Mouse (Mus musculus) neural tube, embryonic 11.5 days (tissue): Measurements from ENCODE around the gene Bmpr1a. TPM values are rescaled to one million over a fixed set of nuclear protein-coding genes. Genes with fewer than 3 reads are reported as not detected.

Experiments used
- ATAC-seq: fragments of 200-750 bp; cut with Nextera tagmentation; 2 replicates; pipeline ENCODE4 v1.8.0; 2017; ENCODE audit warnings: moderate number of reproducible peaks, mild to moderate bottlenecking, moderate TSS enrichment, moderate library complexity; ENCODE audit not compliant: insufficient read depth, low FRiP score, low TSS enrichment
- DNase-seq: peaks from one replicate; pipeline ENCODE4 v3.0.0-alpha.2; 2015; ENCODE audit warnings: low spot score
- H3K27ac ChIP-seq: fragments of 300-500 bp; sonication (generic); 2 replicates; pipeline ENCODE4 v1.5.1; 2014; ENCODE audit warnings: low read depth, mild to moderate bottlenecking, low read length
- H3K27me3 ChIP-seq: fragments of 300-500 bp; sonication (generic); 2 replicates; pipeline ENCODE4 v1.6.1; 2014; ENCODE audit warnings: mild to moderate bottlenecking, low read length, mixed read lengths; ENCODE audit not compliant: control insufficient read depth, insufficient read depth
- H3K36me3 ChIP-seq: fragments of 300-500 bp; sonication (generic); 2 replicates; pipeline ENCODE4 v1.6.1; 2014; ENCODE audit warnings: mild to moderate bottlenecking, low read length, moderate library complexity, mixed read lengths; ENCODE audit not compliant: control insufficient read depth, insufficient read depth
- H3K4me1 ChIP-seq: fragments of 300-500 bp; sonication (generic); 2 replicates; pipeline ENCODE4 v1.6.1; 2014; ENCODE audit warnings: low read length, mixed read lengths; ENCODE audit not compliant: control insufficient read depth, insufficient read depth
- H3K4me2 ChIP-seq: fragments of 300-500 bp; sonication (generic); 2 replicates; pipeline ENCODE4 v1.6.1; 2014; ENCODE audit warnings: low read depth, mild to moderate bottlenecking, moderate library complexity
- H3K4me3 ChIP-seq: fragments of 300-500 bp; sonication (generic); 2 replicates; pipeline ENCODE4 v1.5.1; 2014; ENCODE audit warnings: low read depth, low read length
- H3K9ac ChIP-seq: fragments of 300-500 bp; sonication (generic); 2 replicates; pipeline ENCODE4 v1.6.1; 2014; ENCODE audit warnings: mild to moderate bottlenecking, low read length
- H3K9me3 ChIP-seq: fragments of 300-500 bp; sonication (generic); 2 replicates; pipeline ENCODE4 v1.6.1; 2016; ENCODE audit warnings: low read length; ENCODE audit not compliant: control insufficient read depth
- WGBS: fragments of 180-500 bp; shearing (Covaris S2); extraction: QIAGEN DNeasy Blood & Tissue Kit; methylation state at CpG from one replicate; pipeline ENCODE4 v1.1.7; 2014; 5-methylcytosine and 5-hydroxymethylcytosine counted together
- polyA plus RNA-seq: library from polyadenylated mRNA; unstranded; fragments of >200 nt; fragmentation: Nextera tagmentation; extraction: Ambion mirVana; gene quantifications from 2 replicates; pipeline ENCODE4 v1.2.1, GENCODE M21; 2014

The Bmpr1a gene
- polyA plus RNA-seq, 1 experiment from 2014 or later = 51.4 TPM

DNA sequence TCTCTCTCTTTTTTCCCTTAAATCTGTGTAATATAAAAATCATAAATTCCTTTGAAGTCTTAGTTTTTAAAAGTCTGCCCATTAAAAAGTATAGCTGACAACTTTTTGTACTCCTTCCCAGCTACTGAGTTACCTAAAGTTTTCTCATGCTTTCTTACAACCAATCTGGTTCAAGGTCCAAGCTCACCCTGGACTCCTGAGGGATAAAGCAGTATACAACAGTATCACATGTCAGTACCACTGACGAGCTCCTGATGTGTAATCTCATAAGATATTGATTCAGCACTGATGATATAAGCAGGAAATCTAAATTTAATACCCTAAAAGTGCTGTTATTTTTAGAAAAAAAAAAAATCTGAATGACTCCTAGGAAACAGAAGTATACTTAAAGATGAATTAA is 12.2 kb downstream of the Bmpr1a start:
- Histone ChIP-seq H3K4me2 (no peak overlapping the region), H3K27ac (no peak overlapping the region)
- no peak for DNase-seq

DNA sequence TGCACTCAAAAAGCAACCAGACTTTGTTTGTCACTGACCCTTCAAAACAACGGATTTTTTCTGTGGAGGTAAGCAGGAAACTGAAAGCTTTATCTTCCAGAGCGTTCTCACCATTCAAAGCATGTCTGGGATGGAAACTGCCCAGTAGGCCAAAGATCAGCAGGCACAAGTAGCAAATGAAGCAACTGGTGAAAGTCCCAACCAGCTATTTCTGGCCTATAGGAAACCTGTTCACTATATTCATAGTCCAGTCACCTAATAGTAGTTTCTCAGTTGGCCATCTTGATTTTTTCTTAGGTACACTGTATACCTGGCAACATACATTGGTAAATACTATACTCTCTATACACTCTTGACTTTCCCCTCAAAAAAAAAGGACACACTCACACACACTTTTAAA is 13.2 kb downstream of the Bmpr1a start:
- Histone ChIP-seq H3K27me3 (no peaks in the 10 kb centered on the region), H3K9me3 (no peaks in the 10 kb centered on the region), H3K4me3 (no peak overlapping the region), H3K27ac (no peak overlapping the region), H3K9ac (no peak overlapping the region), H3K4me1 (no peaks in the 10 kb centered on the region), H3K4me2 (no peak overlapping the region), H3K36me3 (no peaks in the 10 kb centered on the region)
- 86% methylated on average over 2 of the region's 2 CpGs for WGBS
- DNase-seq (no peak), ATAC-seq (no peak)

More for the DNA sequence above, 12.2 kb downstream of the Bmpr1a start:
- H3K4me1 ChIP-seq = no peaks in the 10 kb centered on the region
- H3K9me3 ChIP-seq = no peaks in the 10 kb centered on the region
- no peak overlapping the region for H3K4me3 ChIP-seq
- H3K36me3 ChIP-seq = no peaks in the 10 kb centered on the region
- no peak for ATAC-seq
- no peaks in the 10 kb centered on the region for H3K27me3 ChIP-seq
- no peak overlapping the region for H3K9ac ChIP-seq
- 75% methylated on average over 1 of the region's 1 CpGs for WGBS

DNA sequence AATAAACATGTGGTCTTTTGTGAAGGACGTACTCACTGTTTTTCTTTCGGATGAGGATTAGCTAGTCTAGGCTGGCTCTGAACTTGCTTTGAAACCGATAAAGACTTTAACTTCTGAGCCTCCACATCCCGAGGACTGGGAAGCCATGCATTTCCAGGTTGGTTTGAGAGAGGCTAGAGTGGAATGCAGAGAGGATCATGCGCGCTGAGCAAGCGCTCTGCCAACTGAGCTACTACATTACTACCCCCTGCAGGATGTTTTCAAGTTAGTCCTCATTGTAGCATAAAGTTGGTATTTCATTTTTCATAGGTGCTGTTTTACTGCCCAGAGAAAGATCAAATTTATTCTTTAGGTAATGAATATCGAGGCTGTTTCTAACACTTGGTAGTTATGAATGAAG is 17.0 kb downstream of the Bmpr1a start:
- ATAC-seq (no peak), DNase-seq (no peak)
- no peak overlapping the region for H3K27ac ChIP-seq
- H3K27me3 ChIP-seq = no peaks in the 10 kb centered on the region
- H3K4me3 ChIP-seq = no peak overlapping the region
- peaks cover 3% of the 10 kb centered on the region; the same call in 1 of the 2 replicates for H3K4me1 ChIP-seq
- WGBS = 77% methylated on average over 8 of the region's 8 CpGs
- no peaks in the 10 kb centered on the region for H3K9me3 ChIP-seq
- H3K36me3 ChIP-seq = no peaks in the 10 kb centered on the region
- no peak overlapping the region for H3K9ac ChIP-seq
- H3K4me2 ChIP-seq = no peak overlapping the region

DNA sequence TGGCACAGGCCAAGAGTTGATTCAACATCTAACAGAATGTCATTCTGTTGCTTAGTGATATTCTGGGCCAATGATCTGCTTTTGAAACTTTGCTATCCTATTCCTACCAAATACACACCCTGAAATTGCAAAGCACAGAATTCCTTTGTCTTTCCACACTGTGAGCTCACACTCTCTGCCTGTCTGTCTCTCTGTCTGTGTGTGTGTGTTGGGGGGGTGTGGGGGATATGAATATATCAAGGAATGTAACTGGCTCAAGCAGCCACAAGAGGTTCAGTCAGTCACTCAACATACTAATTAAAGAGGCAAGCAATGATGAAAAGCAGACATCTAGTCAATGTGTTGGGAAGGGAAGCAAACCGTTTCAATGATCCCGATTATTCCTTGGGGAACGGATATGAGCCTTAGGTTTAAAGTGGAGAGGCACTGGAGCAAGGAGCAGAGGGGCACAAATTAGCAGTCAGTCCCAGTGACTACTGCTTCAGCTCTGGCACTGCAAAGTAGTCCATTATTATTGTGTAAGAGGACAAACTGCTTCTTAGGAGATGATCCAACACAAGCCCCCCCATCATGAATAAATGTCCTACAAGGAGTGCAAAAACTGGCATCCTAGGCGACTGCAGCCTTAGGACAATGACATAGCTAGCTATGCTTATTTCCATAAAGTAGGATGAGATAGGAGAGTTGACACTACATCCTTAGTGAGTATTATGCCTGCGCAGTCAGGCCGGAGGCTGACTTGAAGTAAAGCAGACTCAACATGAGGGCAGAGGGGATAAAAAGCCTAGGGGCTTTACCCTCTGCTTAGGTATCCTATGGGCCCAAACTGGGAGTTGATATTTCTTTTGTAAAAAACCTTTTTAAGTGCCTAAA is 19.4 kb downstream of the Bmpr1a start:
- H3K27ac ChIP-seq = no peak overlapping the region
- no peak for DNase-seq
- no peak overlapping the region for H3K4me3 ChIP-seq
- no peak for ATAC-seq
- peaks cover 3% of the 10 kb centered on the region; the same call in 1 of the 2 replicates for H3K4me1 ChIP-seq
- H3K27me3 ChIP-seq = no peaks in the 10 kb centered on the region
- no peak overlapping the region for H3K9ac ChIP-seq
- WGBS = 76% methylated on average over 6 of the region's 6 CpGs
- H3K4me2 ChIP-seq = no peak overlapping the region
- no peaks in the 10 kb centered on the region for H3K9me3 ChIP-seq
- H3K36me3 ChIP-seq = no peaks in the 10 kb centered on the region

DNA sequence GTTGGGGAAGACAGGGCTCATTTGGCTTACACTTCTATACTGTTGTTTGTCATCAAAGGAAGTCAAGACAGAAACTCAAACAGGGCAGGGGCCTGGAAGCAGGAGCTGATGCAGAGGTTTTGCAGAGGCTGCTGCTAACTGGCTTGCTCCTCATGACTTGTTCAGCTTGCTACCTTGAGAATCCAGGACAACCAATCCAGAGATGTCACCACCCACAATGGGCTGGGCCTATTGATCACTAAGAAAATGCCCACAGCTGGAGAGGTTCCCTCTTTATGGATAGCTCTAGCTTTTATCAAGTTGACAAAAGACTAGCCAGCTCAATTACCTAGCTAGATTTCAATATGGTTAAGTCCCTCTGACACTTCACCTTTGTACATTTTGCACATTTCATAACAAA is 31.6 kb downstream of the Bmpr1a start:
- DNase-seq = no peak
- no peaks in the 10 kb centered on the region for H3K4me1 ChIP-seq

DNA sequence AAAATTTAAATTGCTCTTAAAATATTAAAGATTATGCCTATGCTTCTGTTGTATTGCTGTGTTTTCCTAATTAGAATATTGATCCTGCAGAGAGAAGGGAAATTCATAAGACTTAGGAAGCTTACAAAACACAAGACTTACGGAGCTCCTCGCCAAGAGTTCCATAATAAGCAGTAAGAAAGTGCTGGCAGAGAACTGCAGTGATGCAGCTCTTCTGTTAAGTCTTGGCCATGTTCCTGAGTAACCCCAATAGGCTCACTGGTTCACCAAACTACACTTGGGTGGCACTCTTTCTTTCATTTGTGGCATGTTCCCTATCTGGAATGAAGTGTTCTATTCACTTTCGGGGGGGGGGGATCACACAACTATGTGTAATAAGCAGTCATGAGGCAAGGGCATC is 36.9 kb downstream of the Bmpr1a start:
- ATAC-seq (no peak), DNase-seq (no peak)
- WGBS = 78% methylated on average over 3 of the region's 3 CpGs
- Histone ChIP-seq H3K27me3 (no peaks in the 10 kb centered on the region), H3K4me3 (no peak overlapping the region), H3K9me3 (no peaks in the 10 kb centered on the region), H3K9ac (no peak overlapping the region), H3K4me2 (no peak overlapping the region), H3K27ac (no peak overlapping the region), H3K36me3 (no peaks in the 10 kb centered on the region), H3K4me1 (no peaks in the 10 kb centered on the region)

More for the DNA sequence above, 31.6 kb downstream of the Bmpr1a start:
- H3K27ac ChIP-seq = no peak overlapping the region
- H3K4me3 ChIP-seq = no peak overlapping the region
- H3K9me3 ChIP-seq = no peaks in the 10 kb centered on the region
- no peaks in the 10 kb centered on the region for H3K27me3 ChIP-seq
- no peaks in the 10 kb centered on the region for H3K36me3 ChIP-seq
- H3K4me2 ChIP-seq = no peak overlapping the region
- no peak overlapping the region for H3K9ac ChIP-seq
- no peak for ATAC-seq

DNA sequence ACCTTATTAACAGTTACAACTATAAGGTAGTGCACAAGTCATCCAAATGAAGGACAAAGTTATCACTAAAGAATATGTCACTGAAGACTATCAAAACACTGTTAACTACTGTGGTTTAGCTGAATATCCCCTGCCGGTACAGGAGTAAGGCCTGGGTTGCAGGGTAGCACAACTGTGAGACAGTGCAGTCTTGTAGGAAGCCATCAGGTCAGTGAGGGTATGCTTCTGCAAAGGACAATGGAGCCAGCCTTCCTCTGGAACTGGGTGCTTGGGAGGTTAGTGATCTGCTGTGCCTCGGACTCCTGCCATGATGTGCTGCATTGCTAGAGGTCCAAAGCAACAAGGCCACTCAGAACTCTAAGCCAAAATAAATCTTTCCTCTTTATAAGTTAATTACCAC is 43.8 kb downstream of the Bmpr1a start:
- no peaks in the 10 kb centered on the region for H3K9me3 ChIP-seq
- no peak overlapping the region for H3K9ac ChIP-seq
- no peak overlapping the region for H3K4me3 ChIP-seq
- no peaks in the 10 kb centered on the region for H3K4me1 ChIP-seq
- no peak overlapping the region for H3K27ac ChIP-seq
- 93% methylated on average over 2 of the region's 2 CpGs for WGBS
- DNase-seq (no peak), ATAC-seq (no peak)
- H3K27me3 ChIP-seq = no peaks in the 10 kb centered on the region
- H3K4me2 ChIP-seq = no peak overlapping the region
- H3K36me3 ChIP-seq = no peaks in the 10 kb centered on the region

DNA sequence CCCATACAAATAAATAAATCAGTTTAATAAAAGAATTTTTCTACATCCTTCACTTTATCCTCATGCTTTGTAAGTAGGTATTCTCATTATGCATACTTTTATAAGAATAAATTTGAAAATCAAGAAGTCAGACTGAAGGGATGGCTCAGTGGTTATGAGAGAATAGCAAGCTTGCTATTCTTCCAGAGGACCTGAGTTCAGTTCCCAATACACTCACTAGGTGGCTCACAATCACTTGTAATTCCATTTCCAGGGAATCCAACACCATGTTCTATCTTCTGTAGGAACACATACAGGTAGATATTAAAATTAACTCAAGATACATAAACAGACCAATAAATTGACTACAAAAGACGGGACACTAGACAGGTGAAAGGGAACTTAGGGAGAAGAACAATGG is 44.3 kb downstream of the Bmpr1a start:
- H3K27me3 ChIP-seq = no peaks in the 10 kb centered on the region
- DNase-seq (no peak), ATAC-seq (no peak)
- H3K4me3 ChIP-seq = no peak overlapping the region
- H3K9ac ChIP-seq = no peak overlapping the region
- 81% methylated on average over 1 of the region's 1 CpGs for WGBS
- no peaks in the 10 kb centered on the region for H3K9me3 ChIP-seq
- no peak overlapping the region for H3K27ac ChIP-seq
- no peaks in the 10 kb centered on the region for H3K36me3 ChIP-seq
- H3K4me1 ChIP-seq = peaks cover 4% of the 10 kb centered on the region; the same call in 1 of the 2 replicates
- no peak overlapping the region for H3K4me2 ChIP-seq

DNA sequence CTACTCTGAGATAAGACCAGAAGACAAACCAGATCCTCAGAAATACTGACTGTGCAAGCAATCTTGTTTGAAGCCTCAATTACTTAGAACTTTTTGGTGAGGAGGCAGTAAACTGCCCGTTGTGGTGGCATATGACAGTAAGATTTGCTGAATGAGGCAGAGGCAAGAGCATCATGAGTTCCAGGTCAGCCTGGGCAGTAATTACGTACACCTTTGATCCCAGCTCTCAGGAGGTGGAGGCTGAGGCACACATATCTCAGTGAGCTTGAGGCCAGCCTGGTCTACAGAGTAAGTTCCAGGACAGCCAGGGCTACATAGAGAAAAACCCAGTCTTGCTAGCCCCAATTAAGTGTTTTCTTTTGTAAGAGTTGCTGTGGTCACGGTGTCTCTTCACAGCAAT is 48.9 kb downstream of the Bmpr1a start:
- DNase-seq (no peak), ATAC-seq (no peak)
- Histone ChIP-seq H3K36me3 (no peaks in the 10 kb centered on the region), H3K9ac (no peak overlapping the region), H3K27ac (peak overlapping the region; percentile 69), H3K4me2 (no peak overlapping the region), H3K9me3 (no peaks in the 10 kb centered on the region), H3K4me3 (no peak overlapping the region), H3K27me3 (no peaks in the 10 kb centered on the region), H3K4me1 (peaks cover 11% of the 10 kb centered on the region)
- WGBS = 62% methylated on average over 3 of the region's 3 CpGs
